Mouse (Mus musculus): Measurements from ENCODE around the gene Pld1. TPM values are rescaled to one million over a fixed set of nuclear protein-coding genes. Genes with fewer than 3 reads are reported as not detected.

The Pld1 gene
- 13.0 and 14.6 TPM in 2 replicates for polyA plus RNA-seq (2012; rRNA removed)

DNA sequence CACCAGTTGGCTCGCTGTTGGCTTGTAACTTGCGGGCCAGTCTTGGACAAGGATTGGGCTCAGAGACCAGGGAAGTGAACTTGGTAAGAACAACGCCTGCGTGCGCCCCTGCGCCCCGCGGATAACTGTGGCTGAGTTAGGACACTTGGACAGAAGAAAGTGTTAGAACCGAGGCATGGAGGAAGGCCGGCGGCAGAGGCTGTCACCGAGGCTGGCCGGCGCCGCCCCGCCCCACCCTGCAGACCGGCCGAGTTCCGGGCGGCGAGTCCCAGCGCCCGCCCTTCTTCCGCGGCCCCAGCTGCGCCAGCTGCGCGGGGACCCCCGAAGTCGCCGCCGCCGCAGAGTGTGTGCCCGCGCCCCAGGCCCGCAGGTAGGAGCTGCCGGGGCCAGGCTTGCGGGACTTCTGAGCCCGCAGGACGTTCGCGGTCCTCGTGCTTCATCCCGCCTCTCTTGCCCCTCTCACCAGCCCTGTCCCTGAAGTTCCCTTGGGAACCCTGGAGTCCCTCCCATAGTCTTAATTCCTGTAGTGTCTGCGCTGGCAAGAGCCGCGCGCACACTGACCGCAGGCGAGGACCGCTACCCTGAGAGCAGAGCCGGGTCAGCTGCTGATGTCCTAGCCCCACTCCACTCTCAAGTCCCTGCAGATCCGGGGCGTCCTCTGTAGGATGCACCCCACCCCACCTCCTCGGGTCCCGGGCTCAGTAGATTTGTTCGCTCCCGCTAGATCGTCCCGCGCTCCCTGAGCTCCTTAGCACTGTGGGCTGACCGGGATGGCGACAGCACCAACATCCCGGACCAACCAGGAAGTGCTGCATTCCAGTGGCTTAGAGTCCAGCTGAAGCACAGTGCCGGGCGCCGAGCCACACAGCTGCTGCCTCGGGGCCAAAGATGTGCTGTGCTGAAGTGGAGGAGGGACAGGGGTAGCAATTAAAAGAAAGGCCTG, at the start of gene Pld1:
Gene Pld1 (plus strand): TSS at position 315 of the 943 bp plus-strand sequence.

DNA sequence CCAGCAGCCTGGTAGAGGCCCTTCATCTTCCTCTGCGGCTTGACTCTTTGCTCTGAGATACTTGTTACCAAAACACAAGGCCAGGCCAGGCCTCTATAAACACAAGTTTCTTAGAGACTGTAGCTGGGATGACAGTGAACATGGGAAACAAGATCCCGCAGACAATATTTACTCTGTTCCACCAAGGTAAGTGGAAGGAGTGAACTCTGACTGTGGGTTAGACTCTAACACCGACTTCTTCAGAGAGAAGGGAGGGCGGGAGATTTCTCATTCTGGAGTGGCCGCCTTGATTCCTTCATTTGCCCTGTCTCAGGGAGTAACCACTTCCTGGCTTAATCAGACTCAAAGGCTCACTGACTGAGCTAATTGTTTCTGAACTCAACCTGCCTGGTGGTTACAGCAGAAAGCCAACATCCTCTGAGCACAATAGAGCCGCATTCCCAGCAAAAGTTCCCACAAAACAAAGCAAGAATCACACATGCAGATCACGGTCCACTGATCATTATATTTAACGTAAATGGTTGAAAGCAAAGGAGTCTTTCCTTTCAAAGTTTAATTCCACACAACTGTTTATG, 42.1 kb upstream of the Pld1 start, which contains the start of gene Tmem212:
Gene Tmem212 (minus strand): TSS at position 51 of the 575 bp plus-strand sequence.

Other genes with a start within 250 kb of the Pld1 start
- 10.5 and 13.9 TPM in 2 replicates for gene Fndc3b, start 227.4 kb upstream of the Pld1 start, polyA plus RNA-seq (2012; rRNA removed)
- 0.17 TPM in 1 of 2 replicates, not detected in the other for gene Tmem212, start 42.3 kb upstream of the Pld1 start, polyA plus RNA-seq (2012; rRNA removed)